Mouse (Mus musculus) testis, postnatal 10 days (tissue): ENCODE data around the gene Shcbp1.
"Not testable (repeated sequence)": the region's sequence is repeated elsewhere in the genome, so short reads cannot be mapped to it uniquely, and the experiment has no call there.

Experiments
- DNase-seq: peaks from one replicate; pipeline ENCODE4 v3.0.0; 2021; ENCODE audit warnings: low spot score

Shcbp1 gene

GRCm38 (mm10) chr8:4779254-4780055 lies at the start of gene Shcbp1:
TSS of gene Shcbp1 (minus strand) at chr8:4779567.
- peak; percentile 94 for DNase-seq

GRCm38 (mm10) chr8:4808831-4809230 lies 29.5 kb upstream of the Shcbp1 start:
- no peak for DNase-seq

- DNase-seq: peak; percentile 68
Observed at GRCm38 (mm10) chr8:4800524-4801122, 21.3 kb upstream of the Shcbp1 start.

GRCm38 (mm10) chr8:4778266-4778665 lies 1.1 kb downstream of the Shcbp1 start:
- DNase-seq: no peak

- no peak for DNase-seq
Observed at GRCm38 (mm10) chr8:4764751-4765150, 14.6 kb downstream of the Shcbp1 start.

- DNase-seq: no peak
Observed at GRCm38 (mm10) chr8:4753048-4753447, 26.3 kb downstream of the Shcbp1 start.

GRCm38 (mm10) chr8:4730942-4731341 lies 48.4 kb downstream of the Shcbp1 start:
- no peak for DNase-seq

- DNase-seq: no peak
Observed at GRCm38 (mm10) chr8:4715546-4715945, 63.8 kb downstream of the Shcbp1 start.

GRCm38 (mm10) chr8:4708346-4708745 lies 71.0 kb downstream of the Shcbp1 start:
- not testable (repeated sequence) for DNase-seq

- not testable (repeated sequence) for DNase-seq
Observed at GRCm38 (mm10) chr8:4707916-4708315, 71.5 kb downstream of the Shcbp1 start.

GRCm38 (mm10) chr8:4691634-4692033 lies 87.7 kb downstream of the Shcbp1 start:
- no peak for DNase-seq
